Mouse (Mus musculus) layer of hippocampus, adult 18-20 months (tissue): ENCODE measurements around the gene Hal. TPM values are rescaled to one million over a fixed set of nuclear protein-coding genes. Genes with fewer than 3 reads are reported as not detected.

Experiments used
- DNase-seq, 2 experiments: peaks; one replicate each; pipeline ENCODE4 v3.0.0; 2022; ENCODE audit warnings: low spot score in 2 of 2
- long read RNA-seq: library from polyadenylated mRNA; stranded (forward); transcript quantifications from one replicate; pipeline ENCODE4 v2.0.0, GENCODE M21; 2021
- total RNA-seq, 2 experiments: library from RNA; stranded (reverse); gene quantifications; 2 replicates each; pipeline ENCODE4 v1.2.3; 2021

Hal gene
- under 1 TPM in 1 of 2 experiments, not detected in 1; 0.30 TPM for total RNA-seq
- long read RNA-seq: 0 reads

- DNase-seq: no peak
Measured at GRCm38 (mm10) chr10:93488066-93488827, at the start of gene Hal. Hal (plus strand) TSS chr10:93488768.

DNA sequence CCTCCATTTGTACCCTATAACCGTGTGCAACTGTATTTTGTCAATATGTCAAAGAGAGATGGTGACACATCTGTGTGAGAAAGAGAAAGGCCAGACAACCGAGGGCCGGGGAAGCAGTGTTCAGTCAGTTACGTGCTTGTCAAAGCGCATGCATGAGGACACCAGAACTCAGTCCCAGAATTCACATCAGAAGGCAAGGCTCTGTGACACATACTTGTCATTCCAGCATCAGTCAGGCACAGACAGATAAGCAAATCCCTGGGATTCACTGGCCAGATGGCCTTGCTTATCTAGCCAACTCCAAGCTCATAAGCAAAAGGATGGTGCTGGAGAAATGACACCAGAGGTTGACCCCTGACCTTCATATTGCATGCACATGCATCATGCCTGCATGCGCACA is 47.1 kb upstream of the Hal start:
- DNase-seq: no peak

GRCm38 (mm10) chr10:93442183-93442582 is 46.4 kb upstream of the Hal start:
- DNase-seq: no peak

- DNase-seq: no peak
Measured at GRCm38 (mm10) chr10:93444407-93444806, 44.2 kb upstream of the Hal start.

GRCm38 (mm10) chr10:93447398-93447797 is 41.2 kb upstream of the Hal start:
- DNase-seq: no peak

DNA sequence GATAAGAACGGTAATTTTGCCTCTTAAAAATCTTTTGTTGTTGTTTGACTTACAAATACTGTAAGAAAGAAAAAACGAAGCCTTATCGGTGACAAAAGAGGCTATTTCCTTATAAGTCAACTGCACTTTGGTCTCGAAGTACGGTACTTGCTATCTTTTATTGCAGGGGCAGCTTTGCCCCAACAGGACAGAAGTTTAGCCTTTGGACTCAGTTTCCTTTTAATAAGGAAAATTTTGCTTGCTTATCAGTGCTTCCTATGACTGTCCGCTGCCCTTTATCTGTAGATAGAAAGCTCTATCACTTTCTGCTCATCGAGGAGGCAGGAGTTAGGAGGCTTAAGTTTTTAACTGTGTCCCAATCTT is 33.9 kb upstream of the Hal start:
- DNase-seq: no peak

- no peak for DNase-seq
Measured at GRCm38 (mm10) chr10:93460106-93460505, 28.5 kb upstream of the Hal start.

DNA sequence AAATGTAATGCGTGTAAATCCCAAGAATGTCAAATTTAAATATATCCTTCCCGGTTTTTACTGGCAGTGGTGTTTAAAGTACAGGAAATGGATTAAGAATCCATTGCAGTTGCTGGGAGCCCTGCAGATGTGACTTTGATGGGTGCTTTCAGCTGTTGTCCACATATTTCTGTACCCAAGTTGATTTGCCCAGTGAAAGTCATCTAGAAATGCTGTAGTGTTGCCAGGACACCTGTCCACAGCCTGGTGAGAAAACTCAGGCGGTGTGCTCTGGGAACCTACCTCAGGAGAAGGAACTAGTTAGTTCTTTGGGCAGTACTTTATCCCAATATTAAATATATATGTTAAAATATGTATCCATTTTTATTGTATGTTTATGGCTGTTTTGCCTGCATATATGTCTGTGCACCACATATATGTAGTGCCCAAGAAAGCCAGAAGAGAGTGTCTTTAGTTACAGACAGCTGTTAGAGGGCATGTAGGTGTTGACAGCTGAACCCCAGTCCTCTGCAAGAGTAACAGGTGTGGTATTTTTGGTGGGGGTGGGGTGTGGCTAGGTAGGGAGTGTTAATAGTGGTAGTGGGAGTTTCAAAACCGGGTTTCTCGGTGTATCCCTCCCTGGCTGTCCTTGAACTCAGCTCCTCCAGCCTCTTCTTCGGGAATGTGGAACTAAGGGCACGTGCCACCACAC is 25.7 kb upstream of the Hal start:
- DNase-seq: no peak

- no peak for DNase-seq
Measured at GRCm38 (mm10) chr10:93463611-93464010, 25.0 kb upstream of the Hal start.

- DNase-seq: no peak
Measured at GRCm38 (mm10) chr10:93467259-93467658, 21.3 kb upstream of the Hal start.

DNA sequence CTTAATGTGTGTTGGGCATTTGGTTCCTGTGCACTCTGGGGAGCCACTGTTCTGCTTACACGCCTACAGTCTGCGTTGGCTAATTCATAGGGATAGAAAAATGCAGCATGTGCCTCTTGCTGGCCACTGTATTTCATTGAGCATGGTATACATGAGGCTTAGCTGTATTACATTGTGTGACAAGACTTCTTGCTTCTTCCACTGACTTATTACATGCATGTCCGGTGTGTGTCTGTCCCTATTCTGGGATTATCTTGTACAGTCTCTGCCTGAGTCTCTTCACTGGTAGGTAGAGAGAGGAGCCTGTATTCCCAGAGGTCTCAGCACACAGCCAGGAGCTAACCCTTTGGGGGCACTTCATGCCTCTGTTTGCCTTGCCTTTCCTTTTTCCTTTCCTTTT is 20.8 kb upstream of the Hal start:
- no peak for DNase-seq

GRCm38 (mm10) chr10:93471415-93471814 is 17.2 kb upstream of the Hal start:
- DNase-seq: peak; percentile 75 to 82

- DNase-seq: no peak
Measured at GRCm38 (mm10) chr10:93484511-93484910, 4.1 kb upstream of the Hal start.

DNA sequence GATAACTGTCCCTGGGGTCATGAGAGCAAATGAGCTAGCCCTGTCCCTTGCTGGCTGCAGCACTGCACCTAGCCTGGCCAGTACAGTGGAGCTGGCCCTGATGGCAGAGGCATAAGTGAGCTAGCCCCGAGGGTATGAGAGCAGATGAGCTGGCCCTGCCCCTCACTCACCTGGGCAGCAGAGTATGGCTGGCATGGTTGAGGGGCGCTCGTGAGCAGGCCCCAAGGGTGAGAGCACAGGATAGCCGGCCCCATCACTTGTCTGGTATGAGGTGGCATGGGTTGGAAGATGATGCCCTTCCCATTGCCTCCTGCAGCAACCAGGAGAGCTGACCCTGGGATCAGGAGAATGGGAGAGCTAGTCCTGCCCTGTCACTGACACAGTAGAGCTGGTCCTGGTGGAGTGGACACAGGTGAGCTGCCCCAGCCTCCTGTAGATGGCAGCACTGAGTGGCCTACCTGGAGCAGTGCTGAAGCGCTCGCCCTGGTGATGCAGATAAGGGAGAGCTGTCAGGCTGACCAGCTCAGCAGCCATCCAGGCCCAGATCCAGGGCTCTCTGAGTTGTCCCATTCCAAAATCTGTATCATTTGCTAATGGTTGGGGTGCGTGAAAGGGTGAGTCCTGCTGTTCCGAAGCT is 3.4 kb upstream of the Hal start:
- DNase-seq: no peak

GRCm38 (mm10) chr10:93486622-93487021 is 1.9 kb upstream of the Hal start:
- DNase-seq: peak in 1 of 2 experiments; percentile 59

- no peak for DNase-seq
Measured at GRCm38 (mm10) chr10:93488828-93489226, 259 bp downstream of the Hal start.

DNA sequence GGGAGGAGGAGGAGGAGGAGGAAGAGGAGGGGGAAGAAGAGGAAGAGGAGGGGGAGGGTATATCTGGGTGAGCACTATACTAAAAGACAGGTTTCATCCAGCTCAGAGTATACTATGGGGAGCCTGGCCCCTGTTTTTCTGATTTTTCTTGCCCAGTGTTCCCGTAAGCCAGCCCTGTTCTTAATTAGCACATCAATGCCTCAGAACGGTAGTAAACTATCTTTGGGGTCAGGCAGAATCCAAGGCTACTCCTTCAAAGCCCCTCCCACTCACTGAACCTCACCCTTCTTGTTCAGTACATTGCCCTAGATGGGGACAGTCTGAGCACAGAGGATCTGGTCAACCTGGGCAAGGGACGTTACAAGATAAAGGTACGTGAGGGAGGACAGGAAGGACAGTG is 1.9 kb downstream of the Hal start:
- DNase-seq: no peak

GRCm38 (mm10) chr10:93500864-93501263 is 12.3 kb downstream of the Hal start:
- no peak for DNase-seq

DNA sequence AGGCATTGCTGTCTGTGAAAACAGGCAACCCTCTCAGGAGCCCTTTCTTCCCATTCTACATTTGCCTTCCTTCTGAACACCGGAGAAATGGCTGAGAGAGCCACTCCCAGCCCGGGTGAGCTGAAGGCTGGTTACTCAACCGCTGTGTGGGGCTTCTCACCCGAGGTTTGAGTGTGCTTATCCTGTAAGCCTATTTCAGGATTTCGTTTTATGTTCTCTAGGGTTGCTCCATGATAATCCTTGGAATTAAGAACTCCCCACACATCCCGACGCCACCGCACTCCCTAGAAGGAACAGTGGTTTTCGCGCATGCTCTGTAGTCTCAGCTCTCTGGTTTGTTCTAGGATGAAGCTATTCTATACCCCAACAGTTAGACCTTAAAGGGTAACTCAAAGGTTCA is 12.8 kb downstream of the Hal start:
- no peak for DNase-seq

DNA sequence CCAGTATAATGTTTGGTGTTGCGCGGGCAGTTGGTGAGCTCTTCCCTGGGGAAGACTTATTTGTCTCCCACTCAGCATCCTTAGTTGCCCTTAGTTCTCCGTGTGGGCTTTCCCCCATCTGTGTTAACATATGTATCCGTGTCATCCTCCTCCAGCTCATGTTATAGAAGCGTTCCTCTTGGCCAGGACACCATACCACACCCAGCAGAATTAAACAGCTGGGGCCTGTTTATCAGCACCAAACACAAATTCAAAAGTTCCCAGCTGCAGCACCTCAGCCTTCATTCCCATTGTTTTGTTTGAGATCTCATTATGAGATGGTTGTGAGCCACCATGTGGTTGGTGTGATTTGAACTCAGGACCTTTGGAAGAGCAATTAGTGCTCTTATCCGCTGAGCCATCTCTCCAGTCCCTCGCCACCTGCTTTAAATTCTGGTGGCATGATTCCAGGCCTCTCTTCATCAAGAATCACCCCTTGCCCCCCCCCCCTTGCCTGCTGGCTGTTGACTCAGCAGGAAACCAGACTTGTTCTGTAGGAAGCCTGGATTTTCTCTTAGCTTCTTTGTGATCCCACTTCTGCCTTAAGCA is 19.9 kb downstream of the Hal start:
- no peak for DNase-seq

DNA sequence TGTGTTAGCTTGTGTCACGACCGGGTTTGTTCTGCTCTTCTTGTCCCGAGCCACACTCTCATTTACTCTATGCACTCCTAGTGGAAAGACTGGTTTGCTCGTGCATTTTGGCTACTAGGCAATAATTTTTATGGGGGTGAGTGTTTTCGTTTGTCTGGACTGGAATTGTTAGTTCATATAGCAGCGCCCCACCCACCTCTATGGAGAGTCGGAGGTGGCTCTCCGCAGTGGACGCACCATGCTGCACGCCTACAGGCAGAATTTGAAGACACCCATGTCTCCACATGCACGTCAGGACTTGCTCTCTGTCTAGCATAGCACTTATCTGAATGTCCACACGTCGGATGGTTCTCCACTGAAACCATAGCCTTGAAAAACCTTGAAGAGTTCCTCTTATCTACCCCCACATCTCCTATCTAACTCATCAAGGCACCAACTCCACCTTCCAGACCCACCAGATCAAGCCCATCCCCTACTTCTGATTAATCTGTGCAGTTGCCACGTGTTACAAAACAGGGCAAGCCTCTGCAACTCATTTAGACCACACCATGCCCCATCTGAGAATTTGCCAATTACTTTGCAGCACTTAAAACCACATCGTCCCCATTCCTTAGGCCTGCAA is 21.1 kb downstream of the Hal start:
- no peak for DNase-seq

- no peak for DNase-seq
Measured at GRCm38 (mm10) chr10:93515419-93515818, 26.9 kb downstream of the Hal start.
